Mouse (Mus musculus): ENCODE results near the gene Fbxo28. TPM values are rescaled to one million over a fixed set of nuclear protein-coding genes. Genes with fewer than 3 reads are reported as not detected.

Gene Fbxo28
- polyA plus RNA-seq, 1 experiment from 2014 or later = 21.3 TPM

DNA sequence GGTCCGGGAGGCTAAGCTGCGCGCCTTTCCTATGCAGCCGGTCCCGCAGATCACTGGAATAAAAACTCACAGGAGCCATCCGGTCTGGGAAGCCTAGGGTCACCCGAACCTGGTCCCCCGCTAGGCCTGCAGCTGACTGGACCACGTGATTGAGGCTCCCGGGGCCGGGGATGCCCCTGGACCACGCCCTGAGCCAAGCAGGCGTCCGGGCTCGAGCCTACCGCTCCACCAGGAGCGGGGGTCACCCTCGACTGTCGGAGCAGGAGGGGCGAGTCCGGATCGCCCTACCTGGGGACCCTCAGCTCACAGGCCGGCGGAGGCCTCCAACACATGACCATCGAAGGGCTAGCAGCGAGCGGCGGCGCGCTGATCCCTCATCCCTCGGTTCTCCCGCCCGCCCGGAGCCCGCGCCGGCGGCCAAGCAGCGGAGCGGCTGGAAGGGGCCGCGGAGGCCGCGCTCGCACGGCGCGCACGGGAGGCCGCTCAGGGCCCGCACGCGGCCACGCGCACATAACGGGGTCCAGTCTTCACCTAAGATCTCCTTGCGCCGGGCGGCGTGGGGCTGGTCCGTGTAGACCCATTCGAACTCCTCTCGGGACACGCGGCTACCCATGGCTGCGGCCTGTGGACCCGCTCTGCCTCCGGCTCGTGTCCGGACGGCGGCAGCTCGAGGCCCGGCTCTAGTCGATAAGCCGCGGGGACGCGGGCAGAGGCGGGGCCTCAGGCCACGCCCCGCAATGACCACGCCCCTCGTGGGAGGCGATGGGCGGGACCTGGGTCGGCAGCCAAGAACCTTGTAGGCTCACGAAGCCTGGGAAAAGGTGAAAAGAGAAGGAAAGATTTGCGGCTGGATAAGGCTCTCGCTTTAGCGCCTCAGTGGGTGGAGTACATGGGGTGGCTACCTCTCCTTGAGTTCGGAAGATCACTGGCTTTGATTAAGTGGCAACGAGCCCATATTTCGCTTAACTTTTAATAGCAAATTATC, 59.0 kb downstream of the Fbxo28 start, which contains the start of gene Degs1:
Gene Degs1 (minus strand): TSS at position 714 of the 985 bp plus-strand sequence.
- WGBS = under 1% methylated on average over 94 of the region's 94 CpGs
- Histone ChIP-seq H3K27ac (replicated peaks) (peak within 1 kb of the TSS; percentile 94), H3K4me3 (peak within 1 kb of the TSS; percentile 79), H3K9me3 (no peaks in the 10 kb centered on the region), H3K27me3 (replicated peaks; ENCODE audit: low read depth, poor library complexity, severe bottlenecking) (peaks cover 5% of the 10 kb centered on the region; the same call in 1 of the 2 replicates), H3K4me1 (peaks cover 31% of the 10 kb centered on the region), H3K36me3 (replicated peaks) (peaks cover 21% of the 10 kb centered on the region)
- DNase-seq (ENCODE audit: low spot score) = peak; percentile 96

DNA sequence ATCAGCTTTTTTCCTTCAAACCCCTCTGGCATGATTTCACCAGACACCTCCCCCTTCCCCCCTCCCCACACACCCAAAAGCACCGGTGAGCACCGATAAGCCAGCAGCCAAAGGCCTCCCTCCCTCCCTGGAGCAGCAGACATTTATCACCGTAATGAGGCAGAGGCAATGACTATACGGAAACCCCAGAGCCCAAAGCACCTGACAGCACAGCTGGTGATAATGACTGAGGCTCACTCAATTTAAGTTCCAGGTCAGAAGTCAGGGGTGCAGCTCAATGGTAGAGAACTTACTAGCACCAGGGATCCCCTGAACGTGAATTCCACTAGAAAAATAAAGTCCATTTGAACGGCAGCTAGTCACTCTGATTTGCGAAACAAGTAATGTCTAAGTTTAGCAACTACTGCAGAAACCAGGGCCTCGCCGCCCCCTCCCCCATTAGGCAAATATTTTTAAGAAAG, 60.1 kb downstream of the Fbxo28 start:
- DNase-seq (ENCODE audit: low spot score) = peak; percentile 46
- peak overlapping the region; percentile 79 for H3K4me3 ChIP-seq
- H3K27me3 ChIP-seq (replicated peaks; ENCODE audit: low read depth, poor library complexity, severe bottlenecking) = peaks cover 5% of the 10 kb centered on the region; the same call in 1 of the 2 replicates
- H3K9me3 ChIP-seq = no peaks in the 10 kb centered on the region
- no peak overlapping the region for H3K27ac ChIP-seq (replicated peaks)
- peaks cover 31% of the 10 kb centered on the region for H3K4me1 ChIP-seq
- WGBS = 20% methylated on average over 9 of the region's 9 CpGs
- H3K36me3 ChIP-seq (replicated peaks) = peaks cover 32% of the 10 kb centered on the region

DNA sequence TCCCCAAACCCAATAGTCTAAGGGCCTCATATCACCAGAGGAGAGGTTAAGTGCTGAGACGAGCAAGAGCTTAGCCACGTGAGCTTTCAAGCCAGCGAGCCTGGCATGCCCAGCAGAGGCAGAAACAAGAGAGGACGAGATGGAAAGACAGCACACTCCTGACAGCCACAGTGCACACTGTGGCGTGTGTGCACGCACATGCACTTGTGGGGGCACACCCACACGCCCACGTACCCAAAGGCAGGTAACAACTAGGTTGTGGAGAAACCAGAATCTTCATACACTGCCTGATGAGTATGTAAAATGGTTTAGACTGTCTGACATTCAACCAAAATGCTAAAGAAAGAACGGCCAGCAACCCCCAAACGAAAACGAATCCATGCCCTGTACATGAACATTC, 60.9 kb downstream of the Fbxo28 start:
- Histone ChIP-seq H3K36me3 (replicated peaks) (peaks cover 39% of the 10 kb centered on the region), H3K27ac (replicated peaks) (no peak overlapping the region), H3K27me3 (replicated peaks; ENCODE audit: low read depth, poor library complexity, severe bottlenecking) (peaks cover 5% of the 10 kb centered on the region; the same call in 1 of the 2 replicates), H3K9me3 (no peaks in the 10 kb centered on the region), H3K4me3 (peak overlapping the region; percentile 79), H3K4me1 (peaks cover 31% of the 10 kb centered on the region)
- 64% methylated on average over 11 of the region's 11 CpGs for WGBS
- no peak for DNase-seq (ENCODE audit: low spot score)

DNA sequence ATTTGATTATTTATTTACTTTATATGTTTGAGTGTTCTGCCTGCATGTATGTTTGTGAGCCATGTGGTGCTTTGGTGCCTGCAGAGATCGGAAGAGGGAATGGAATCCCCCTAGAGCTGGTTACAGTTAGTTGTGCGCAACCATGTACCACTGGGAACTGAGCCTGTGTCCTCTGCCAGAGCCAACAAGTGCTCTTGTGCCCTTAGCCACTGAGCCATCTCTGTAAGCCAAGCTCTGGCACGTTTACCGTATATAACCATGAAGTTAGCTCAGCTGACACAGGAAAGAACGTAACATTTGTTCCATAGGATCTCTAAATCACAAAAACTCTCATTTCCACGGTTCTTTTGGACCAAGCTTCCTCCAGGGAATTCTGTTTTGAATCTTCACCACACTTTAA, 61.4 kb downstream of the Fbxo28 start:
- Histone ChIP-seq H3K9me3 (no peaks in the 10 kb centered on the region), H3K4me1 (peaks cover 31% of the 10 kb centered on the region), H3K27ac (replicated peaks) (no peak overlapping the region), H3K36me3 (replicated peaks) (peaks cover 44% of the 10 kb centered on the region), H3K4me3 (no peak overlapping the region), H3K27me3 (replicated peaks; ENCODE audit: low read depth, poor library complexity, severe bottlenecking) (peaks cover 5% of the 10 kb centered on the region; the same call in 1 of the 2 replicates)
- WGBS = 83% methylated on average over 6 of the region's 6 CpGs
- DNase-seq (ENCODE audit: low spot score) = no peak

DNA sequence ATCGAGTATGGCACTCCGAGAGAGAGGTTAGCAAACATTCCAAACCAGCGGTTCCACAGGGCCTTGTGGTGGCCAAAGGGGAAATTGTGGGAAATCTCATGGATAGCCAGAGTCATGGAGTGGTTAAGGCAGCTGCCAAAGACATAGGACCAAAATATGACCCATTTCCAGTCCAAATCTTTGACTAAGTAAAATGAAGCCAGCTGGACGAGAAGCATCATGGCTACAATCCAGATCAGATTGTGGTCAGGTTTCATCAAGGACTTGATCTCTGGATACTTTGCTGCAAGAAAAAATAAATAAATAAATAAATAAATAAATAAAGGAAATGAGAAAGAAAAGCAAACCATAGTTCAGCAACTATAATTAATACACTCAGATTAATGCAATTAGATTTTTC, 62.0 kb downstream of the Fbxo28 start:
- DNase-seq (ENCODE audit: low spot score) = no peak

DNA sequence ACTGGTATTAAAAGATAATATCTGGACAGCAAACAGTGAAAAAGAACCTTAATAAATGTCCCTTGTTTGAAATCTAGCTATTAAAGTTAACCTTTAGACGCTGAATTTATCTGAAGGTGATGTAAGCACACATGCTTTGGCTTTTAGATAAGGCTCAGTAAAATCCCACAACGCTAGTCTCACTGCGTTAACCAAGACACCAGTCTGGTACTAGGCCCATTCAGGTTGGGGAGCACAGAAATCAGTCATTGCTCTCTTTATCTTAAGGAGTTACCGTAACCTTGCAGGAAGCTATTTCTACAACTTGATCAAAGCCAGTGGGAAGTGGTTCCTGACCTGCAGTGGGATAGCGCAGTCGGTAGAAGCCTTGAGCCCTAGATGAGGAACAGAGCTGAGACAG, 66.3 kb downstream of the Fbxo28 start:
- H3K9me3 ChIP-seq = no peaks in the 10 kb centered on the region
- H3K4me1 ChIP-seq = peaks cover 2% of the 10 kb centered on the region; the same call in 1 of the 2 replicates
- peaks cover 70% of the 10 kb centered on the region for H3K36me3 ChIP-seq (replicated peaks)
- WGBS = 91% methylated on average over 6 of the region's 6 CpGs
- H3K27ac ChIP-seq (replicated peaks) = no peak overlapping the region
- no peaks in the 10 kb centered on the region for H3K27me3 ChIP-seq (replicated peaks; ENCODE audit: low read depth, poor library complexity, severe bottlenecking)
- no peak for DNase-seq (ENCODE audit: low spot score)
- H3K4me3 ChIP-seq = no peak overlapping the region

More for the DNA sequence above, 62.0 kb downstream of the Fbxo28 start:
- Histone ChIP-seq H3K36me3 (replicated peaks) (peaks cover 50% of the 10 kb centered on the region), H3K4me1 (peaks cover 31% of the 10 kb centered on the region), H3K4me3 (no peak overlapping the region), H3K9me3 (no peaks in the 10 kb centered on the region), H3K27ac (replicated peaks) (no peak overlapping the region), H3K27me3 (replicated peaks; ENCODE audit: low read depth, poor library complexity, severe bottlenecking) (peaks cover 5% of the 10 kb centered on the region; the same call in 1 of the 2 replicates)
- 89% methylated on average over 4 of the region's 4 CpGs for WGBS

DNA sequence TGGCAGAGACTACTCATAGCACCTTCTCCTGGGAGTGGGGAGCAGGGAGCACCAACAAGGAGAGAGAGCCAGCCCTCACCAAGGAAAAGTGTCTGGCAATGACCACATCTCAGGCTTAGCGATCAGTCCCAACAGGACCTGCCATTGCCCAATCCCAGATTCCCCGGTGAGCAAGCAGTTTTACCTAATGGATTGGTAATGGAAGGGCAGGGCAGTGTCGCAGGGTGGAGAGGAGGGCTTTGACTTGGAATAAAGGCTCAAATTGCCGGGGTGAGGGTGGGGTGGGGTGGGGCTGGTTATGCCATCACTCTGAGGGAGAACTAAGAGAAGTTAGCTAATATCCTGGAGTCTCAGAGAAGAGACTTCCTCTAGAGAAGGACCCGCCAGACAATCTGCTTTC, 69.8 kb downstream of the Fbxo28 start:
- Histone ChIP-seq H3K27ac (replicated peaks) (no peak overlapping the region), H3K36me3 (replicated peaks) (peaks cover 42% of the 10 kb centered on the region), H3K4me1 (no peaks in the 10 kb centered on the region), H3K4me3 (no peak overlapping the region), H3K27me3 (replicated peaks; ENCODE audit: low read depth, poor library complexity, severe bottlenecking) (no peaks in the 10 kb centered on the region), H3K9me3 (no peaks in the 10 kb centered on the region)
- no peak for DNase-seq (ENCODE audit: low spot score)
- 86% methylated on average over 5 of the region's 5 CpGs for WGBS

DNA sequence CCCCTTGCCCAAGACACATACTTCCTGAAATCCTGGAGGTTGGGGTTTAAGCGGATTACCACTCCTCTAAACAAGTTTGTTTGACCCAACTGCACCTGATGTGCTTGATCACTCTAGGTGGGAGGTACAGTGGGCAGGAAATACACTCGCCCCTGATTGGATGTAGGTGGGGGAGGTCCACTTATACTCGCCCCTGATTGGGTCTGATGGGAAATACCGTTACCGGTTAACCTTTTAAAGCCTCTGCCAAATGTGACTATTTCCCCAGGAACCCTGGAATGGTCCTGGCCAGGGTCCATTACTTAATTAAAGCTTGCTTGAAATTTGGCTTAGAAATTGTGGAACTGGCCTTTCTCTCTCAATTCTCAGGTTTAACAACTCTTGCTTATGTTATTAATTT, 70.3 kb downstream of the Fbxo28 start:
- Histone ChIP-seq H3K4me3 (no peak overlapping the region), H3K27ac (replicated peaks) (no peak overlapping the region), H3K36me3 (replicated peaks) (peaks cover 36% of the 10 kb centered on the region), H3K27me3 (replicated peaks; ENCODE audit: low read depth, poor library complexity, severe bottlenecking) (no peaks in the 10 kb centered on the region), H3K4me1 (no peaks in the 10 kb centered on the region), H3K9me3 (no peaks in the 10 kb centered on the region)
- 85% methylated on average over 5 of the region's 5 CpGs for WGBS
- no peak for DNase-seq (ENCODE audit: low spot score)

DNA sequence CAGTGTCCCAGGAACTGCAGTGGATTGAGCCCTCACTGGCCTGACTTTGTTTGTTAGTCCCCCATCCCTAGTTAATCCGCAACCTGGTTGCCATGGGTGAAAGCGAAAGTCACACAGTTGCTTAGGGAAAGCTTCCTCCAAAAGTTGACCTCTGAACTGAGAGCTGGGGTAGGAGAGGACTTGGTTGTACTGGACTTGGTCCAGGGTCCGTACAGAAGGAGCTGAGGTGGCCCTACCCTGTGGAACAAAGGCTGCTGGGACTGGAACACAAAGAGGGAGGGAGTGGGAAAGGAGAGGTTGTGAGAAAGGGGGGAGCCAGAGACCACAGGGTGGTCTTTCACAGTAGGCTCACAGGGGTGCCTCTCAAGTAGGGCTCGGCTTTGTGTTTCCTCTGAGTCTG, 73.1 kb downstream of the Fbxo28 start:
- 61% methylated on average over 4 of the region's 4 CpGs for WGBS
- no peaks in the 10 kb centered on the region for H3K9me3 ChIP-seq

DNA sequence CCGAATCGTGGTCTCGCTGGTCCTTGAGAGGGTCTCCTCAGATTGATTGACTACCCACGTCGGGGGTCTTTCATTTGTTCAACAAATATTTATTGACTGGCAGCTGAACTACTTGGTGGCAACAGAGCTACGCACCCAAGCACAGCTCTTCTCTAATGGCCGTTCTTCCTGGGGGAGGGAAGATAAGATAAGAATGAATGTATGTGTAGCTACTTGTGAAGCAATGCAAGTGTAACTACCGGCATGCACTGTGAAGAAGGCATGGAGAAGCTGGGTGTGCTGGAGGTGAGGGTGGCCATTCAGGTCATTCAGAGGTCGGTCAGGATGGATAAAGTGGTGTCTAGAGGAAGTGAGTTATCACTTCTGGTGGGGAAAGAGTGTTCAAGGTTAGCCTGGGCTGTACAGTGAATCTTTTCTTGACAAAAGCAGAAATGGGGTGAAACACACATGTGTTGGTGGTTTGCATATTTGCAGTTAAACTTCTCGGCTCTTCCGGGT, 75.4 kb downstream of the Fbxo28 start:
- Histone ChIP-seq H3K36me3 (replicated peaks) (no peaks in the 10 kb centered on the region), H3K9me3 (no peaks in the 10 kb centered on the region), H3K4me1 (no peaks in the 10 kb centered on the region), H3K4me3 (no peak overlapping the region), H3K27ac (replicated peaks) (no peak overlapping the region), H3K27me3 (replicated peaks; ENCODE audit: low read depth, poor library complexity, severe bottlenecking) (no peaks in the 10 kb centered on the region)
- 91% methylated on average over 11 of the region's 11 CpGs for WGBS
- DNase-seq (ENCODE audit: low spot score) = no peak

More for the DNA sequence above, 73.1 kb downstream of the Fbxo28 start:
- no peak for DNase-seq (ENCODE audit: low spot score)
- no peak overlapping the region for H3K27ac ChIP-seq (replicated peaks)
- H3K4me1 ChIP-seq = no peaks in the 10 kb centered on the region
- no peak overlapping the region for H3K4me3 ChIP-seq
- peaks cover 10% of the 10 kb centered on the region for H3K36me3 ChIP-seq (replicated peaks)
- no peaks in the 10 kb centered on the region for H3K27me3 ChIP-seq (replicated peaks; ENCODE audit: low read depth, poor library complexity, severe bottlenecking)

Measured in embryonic facial prominence, embryonic 10.5 days (tissue).